Mouse (Mus musculus) C2C12 (cell line): ENCODE data around the gene Ptk7. TPM values are rescaled to one million over a fixed set of nuclear protein-coding genes. Genes with fewer than 3 reads are reported as not detected.
A peak's percentile ranks its signal among the peaks of the same experiment; 100 is the strongest.
"Not testable (repeated sequence)": the region's sequence is repeated elsewhere in the genome, so short reads cannot be mapped to it uniquely, and the experiment has no call there.

Source experiments
- H3K27me3 ChIP-seq: one replicate; pipeline ENCODE4 v1.6.1; 2011; ENCODE audit not compliant: control insufficient read depth, insufficient read depth, insufficient read length
- H3K36me3 ChIP-seq: one replicate; pipeline ENCODE4 v1.6.1; 2011; ENCODE audit not compliant: control insufficient read depth, insufficient read depth
- H3K4me3 ChIP-seq: one replicate; pipeline ENCODE4 v1.5.1; 2011; ENCODE audit warnings: mild to moderate bottlenecking, control low read depth; ENCODE audit not compliant: poor library complexity, insufficient read depth, severe bottlenecking
- H3K79me2 ChIP-seq: one replicate; pipeline ENCODE4 v1.6.1; 2011; ENCODE audit not compliant: control insufficient read depth, insufficient read depth
- H3K79me3 ChIP-seq: one replicate; pipeline ENCODE4 v1.6.1; 2011; ENCODE audit warnings: low read depth, control low read depth
- H3ac ChIP-seq: one replicate; pipeline ENCODE3; 2011; ENCODE audit warnings: low read depth; ENCODE audit not compliant: control insufficient read depth, insufficient read length
- CEBPB ChIP-seq: IDR thresholded peaks from one replicate; pipeline ENCODE4 v1.6.1; 2011; ENCODE audit warnings: low read depth, mild to moderate bottlenecking, control low read depth, moderate library complexity
- CTCF ChIP-seq: IDR thresholded peaks from one replicate; pipeline ENCODE4 v1.5.1; 2011; ENCODE audit not compliant: control insufficient read depth, insufficient read depth, insufficient read length
- FOSL1 ChIP-seq: IDR thresholded peaks from one replicate; pipeline ENCODE4 v1.8.0; 2011; ENCODE audit warnings: mild to moderate bottlenecking, low read length; ENCODE audit not compliant: poor library complexity, insufficient read depth, severe bottlenecking
- MAX ChIP-seq: IDR thresholded peaks from one replicate; pipeline ENCODE4 v1.6.1; 2011; ENCODE audit warnings: mild to moderate bottlenecking, control low read depth
- MYOD1 ChIP-seq: IDR thresholded peaks from one replicate; pipeline ENCODE4 v1.6.1; 2011; ENCODE audit warnings: low read depth; ENCODE audit not compliant: control insufficient read depth, insufficient read length
- MYOG ChIP-seq: IDR thresholded peaks from one replicate; pipeline ENCODE4 v1.6.1; 2011; ENCODE audit not compliant: control insufficient read depth, insufficient read length; ENCODE audit errors: extremely low read depth
- USF1 ChIP-seq: IDR thresholded peaks from one replicate; pipeline ENCODE4 v1.6.1; 2011; ENCODE audit warnings: low read depth, mild to moderate bottlenecking, control low read depth, moderate library complexity
- polyA plus RNA-seq: library from polyadenylated mRNA; unstranded; fragments of >200 nt; fragmentation: generic; extraction: Trizol; gene quantifications from one replicate; pipeline ENCODE4 v1.2.1, GENCODE M21; 2012; ENCODE audit warnings: missing spikeins

Gene Ptk7
- polyA plus RNA-seq, 1 experiment: 26.1 TPM

DNA sequence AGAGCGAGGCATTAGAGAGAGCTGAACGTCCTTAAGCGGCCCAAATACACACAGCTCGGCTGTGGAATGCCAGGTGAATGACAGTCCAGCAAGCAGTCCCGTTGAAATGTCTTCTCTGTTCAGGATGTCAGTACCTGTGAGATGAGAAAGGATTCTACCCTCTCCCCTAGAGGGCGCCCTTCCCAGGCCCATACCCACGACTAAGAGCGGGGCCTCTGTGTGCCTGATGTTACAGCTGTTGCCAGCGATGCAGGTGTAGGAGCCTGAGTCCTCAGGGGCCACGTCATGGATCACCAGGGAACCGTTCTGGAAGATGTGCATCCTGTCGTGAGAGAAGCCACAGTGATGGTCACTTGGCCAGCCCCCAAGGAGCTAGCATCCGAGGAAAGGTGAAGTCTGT is 53.2 kb downstream of the Ptk7 start:
- no peaks in the 10 kb centered on the region for H3K79me3 ChIP-seq
- no peak overlapping the region for H3K4me3 ChIP-seq
- no peaks in the 10 kb centered on the region for H3K36me3 ChIP-seq
- no peaks in the 10 kb centered on the region for H3K79me2 ChIP-seq
- no peaks in the 10 kb centered on the region for H3K27me3 ChIP-seq
- TF ChIP-seq MYOD1 (no peak), FOSL1 (no peak), MAX (no peak), USF1 (no peak), CTCF (no peak), CEBPB (no peak), MYOG (no peak)
- no peak overlapping the region for H3ac ChIP-seq

DNA sequence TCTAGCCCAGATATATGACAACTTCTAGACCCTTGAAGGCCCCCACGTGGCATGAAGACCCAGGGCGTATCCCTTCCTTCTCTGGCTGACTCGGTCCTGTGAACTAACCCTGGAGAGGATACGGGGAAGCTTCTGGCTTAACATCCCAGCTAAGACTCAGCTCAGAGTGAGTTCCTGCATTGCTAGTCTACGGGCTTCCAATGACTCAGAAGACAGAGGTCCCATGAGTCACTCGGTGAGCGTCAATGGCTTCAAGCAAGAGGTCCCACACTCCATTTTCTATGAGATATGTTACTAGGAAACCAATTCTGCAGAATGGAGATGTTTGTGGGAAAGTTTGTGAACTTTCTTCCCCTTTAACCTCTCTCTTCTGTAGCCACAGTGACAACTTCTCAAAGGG is 54.8 kb downstream of the Ptk7 start:
- Histone ChIP-seq H3ac (no peak overlapping the region), H3K36me3 (no peaks in the 10 kb centered on the region)
- TF ChIP-seq MYOG: no peak
- TF ChIP-seq USF1: no peak
- TF ChIP-seq MAX: no peak
- no peak for TF ChIP-seq FOSL1
- no peak for TF ChIP-seq CEBPB
- no peak for TF ChIP-seq CTCF
- TF ChIP-seq MYOD1: no peak

DNA sequence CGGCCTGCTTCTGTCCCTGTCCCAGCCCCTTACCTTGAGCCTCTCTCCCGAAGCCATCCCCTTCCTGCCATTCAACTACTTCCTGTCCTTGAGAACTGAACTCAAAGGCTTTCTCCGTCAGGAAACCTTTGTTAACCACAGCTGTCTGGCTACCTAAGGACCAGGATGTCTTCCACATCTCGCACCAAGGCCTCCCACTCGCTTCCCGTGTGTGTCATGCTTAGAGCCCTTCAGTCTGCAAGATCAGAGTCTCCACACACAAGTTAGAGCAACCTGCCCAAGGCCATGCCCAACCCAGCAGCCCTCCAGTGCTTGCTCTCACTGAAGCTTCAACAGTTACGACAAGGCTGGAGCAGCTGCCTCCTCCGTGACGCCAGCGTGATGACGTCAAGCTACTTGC is 58.3 kb downstream of the Ptk7 start:
- Histone ChIP-seq H3K79me2 (no peaks in the 10 kb centered on the region), H3K79me3 (no peaks in the 10 kb centered on the region), H3K36me3 (no peaks in the 10 kb centered on the region), H3ac (no peak overlapping the region), H3K27me3 (no peaks in the 10 kb centered on the region), H3K4me3 (no peak overlapping the region)
- TF ChIP-seq CTCF (no peak), MYOG (no peak), MAX (no peak), MYOD1 (no peak), CEBPB (no peak), USF1 (no peak), FOSL1 (no peak)

More for the DNA sequence above, 54.8 kb downstream of the Ptk7 start:
- Histone ChIP-seq H3K27me3 (no peaks in the 10 kb centered on the region), H3K79me2 (no peaks in the 10 kb centered on the region), H3K4me3 (no peak overlapping the region), H3K79me3 (no peaks in the 10 kb centered on the region)

DNA sequence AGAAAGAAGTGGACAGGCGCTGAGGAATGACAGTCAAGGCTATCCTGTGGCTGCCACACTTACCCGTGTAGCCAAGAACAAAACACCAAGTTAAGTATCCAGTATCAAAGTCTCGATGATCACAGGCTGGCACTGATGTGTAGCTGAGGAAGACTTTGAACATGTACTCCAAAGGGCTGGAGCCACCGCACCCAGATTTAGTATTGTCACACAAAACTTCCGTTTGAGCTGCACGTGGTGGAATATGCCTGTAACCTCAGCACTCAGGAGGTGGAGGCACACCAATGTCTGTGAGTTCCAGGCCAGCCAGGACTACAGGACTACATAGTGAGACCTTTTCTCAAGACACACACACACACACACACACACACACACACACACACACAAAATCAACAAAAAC is 70.2 kb downstream of the Ptk7 start:
- Histone ChIP-seq H3K79me2 (peaks cover 18% of the 10 kb centered on the region), H3K36me3 (no peaks in the 10 kb centered on the region), H3ac (no peak overlapping the region), H3K79me3 (peaks cover 13% of the 10 kb centered on the region), H3K27me3 (no peaks in the 10 kb centered on the region), H3K4me3 (no peak overlapping the region)
- TF ChIP-seq MYOD1 (no peak), MAX (no peak), CEBPB (no peak), USF1 (no peak), FOSL1 (no peak), CTCF (no peak), MYOG (no peak)

DNA sequence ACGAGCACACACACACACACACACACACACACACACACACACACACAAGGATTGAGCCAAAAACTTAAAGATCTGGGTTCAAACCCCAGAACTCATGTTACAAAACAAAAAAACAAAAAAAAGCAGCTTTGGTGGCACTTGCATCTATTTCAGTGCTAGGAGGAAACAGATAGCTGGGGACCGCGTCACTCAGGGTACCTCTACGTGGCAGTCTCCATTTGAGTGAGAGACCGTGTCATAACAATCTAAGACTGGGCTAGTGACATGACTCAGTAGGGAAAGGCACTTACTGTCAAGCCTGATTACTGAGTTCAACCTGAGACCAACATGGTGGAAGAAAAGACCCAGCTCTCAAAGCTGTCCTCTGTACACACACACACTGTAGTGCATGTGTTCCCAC is 71.2 kb downstream of the Ptk7 start:
- Histone ChIP-seq H3ac (no peak overlapping the region), H3K79me3 (peaks cover 22% of the 10 kb centered on the region), H3K27me3 (no peaks in the 10 kb centered on the region), H3K36me3 (no peaks in the 10 kb centered on the region), H3K79me2 (peaks cover 27% of the 10 kb centered on the region), H3K4me3 (no peak overlapping the region)
- TF ChIP-seq USF1: no peak
- TF ChIP-seq CEBPB: no peak

DNA sequence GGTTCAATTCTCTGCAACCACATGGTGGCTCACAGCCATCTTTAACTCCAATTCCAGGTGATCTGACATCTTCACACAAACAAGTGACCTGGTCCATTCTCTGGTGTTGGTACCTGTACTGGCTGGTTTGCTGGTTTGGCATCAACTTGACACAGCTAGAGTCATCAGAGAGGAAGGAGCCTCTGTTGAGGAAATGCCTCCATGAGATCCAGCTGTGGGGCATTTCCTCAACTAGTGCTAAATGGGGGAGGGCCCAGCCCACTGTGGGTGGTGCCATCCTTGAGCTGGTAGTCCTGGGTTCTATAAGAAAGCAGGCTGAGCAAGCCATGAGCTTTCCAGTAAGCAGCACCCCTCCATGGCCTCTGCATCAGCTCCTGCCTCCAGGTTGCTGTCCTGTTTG is 72.0 kb downstream of the Ptk7 start:
- H3K79me2 ChIP-seq: peaks cover 31% of the 10 kb centered on the region
- H3K4me3 ChIP-seq, H3K27me3 ChIP-seq, H3K36me3 ChIP-seq, H3ac ChIP-seq: not testable (repeated sequence)
- peaks cover 22% of the 10 kb centered on the region for H3K79me3 ChIP-seq

DNA sequence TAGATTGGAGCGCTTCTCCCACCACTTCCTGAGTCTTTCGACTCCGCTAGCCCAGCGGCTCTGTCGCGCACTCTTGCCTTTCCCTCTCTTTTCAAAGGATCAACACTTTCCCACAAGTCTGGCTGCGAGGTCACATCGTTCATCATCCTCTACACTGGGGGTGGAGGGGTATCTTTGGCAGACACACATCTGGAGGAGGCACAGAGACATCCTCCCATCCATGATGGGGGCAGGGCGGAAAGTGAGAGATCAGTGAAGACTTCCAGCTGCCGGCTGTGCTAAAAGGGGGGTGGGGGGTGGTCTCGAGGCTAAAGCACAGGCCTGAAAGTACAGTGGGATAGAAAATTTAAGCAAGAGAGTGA is 72.7 kb downstream of the Ptk7 start:
- Histone ChIP-seq H3K4me3 (no peak overlapping the region), H3K36me3 (peaks cover 9% of the 10 kb centered on the region), H3K79me3 (peaks cover 27% of the 10 kb centered on the region), H3K27me3 (no peaks in the 10 kb centered on the region), H3ac (peak overlapping the region; percentile 9), H3K79me2 (peaks cover 38% of the 10 kb centered on the region)
- TF ChIP-seq MYOD1 (no peak), FOSL1 (no peak), CEBPB (no peak), MAX (no peak), CTCF (no peak), USF1 (no peak), MYOG (no peak)
